Mouse (Mus musculus): Measurements from ENCODE around the gene Nfkb2. TPM values are rescaled to one million over a fixed set of nuclear protein-coding genes. Genes with fewer than 3 reads are reported as not detected.

Nfkb2 gene
- polyA plus RNA-seq, 1 experiment: not detected

- no peak overlapping the region for H3K4me3 ChIP-seq (ENCODE audit: insufficient read depth, low read depth, low read length)
- no peak overlapping the region for H3K27ac ChIP-seq (ENCODE audit: insufficient read depth, low read depth, low read length)
- WGBS: 69% methylated on average over 6 of the region's 6 CpGs
- TF ChIP-seq CTCF (IDR thresholded peaks at IDR 0.05; ENCODE audit: insufficient read depth, low read depth, low read length) (no peak), POLR2A (IDR thresholded peaks at IDR 0.05; ENCODE audit: insufficient read depth, low read depth, low read length) (no peak)
- peaks cover 41% of the 10 kb centered on the region for H3K4me1 ChIP-seq (ENCODE audit: control insufficient read depth, insufficient read depth, low read length)
These were observed 9.5 kb downstream of the Nfkb2 start for GRCm38 (mm10) chr19:46313591-46313990.

GRCm38 (mm10) chr19:46314151-46314601, 10.1 kb downstream of the Nfkb2 start:
- peaks cover 43% of the 10 kb centered on the region for H3K4me1 ChIP-seq (ENCODE audit: control insufficient read depth, insufficient read depth, low read length)
- TF ChIP-seq CTCF (IDR thresholded peaks at IDR 0.05; ENCODE audit: insufficient read depth, low read depth, low read length) (no peak), POLR2A (IDR thresholded peaks at IDR 0.05; ENCODE audit: insufficient read depth, low read depth, low read length) (no peak)
- no peak overlapping the region for H3K27ac ChIP-seq (ENCODE audit: insufficient read depth, low read depth, low read length)
- H3K4me3 ChIP-seq (ENCODE audit: insufficient read depth, low read depth, low read length): no peak overlapping the region
- 26% methylated on average over 18 of the region's 18 CpGs for WGBS

- TF ChIP-seq CTCF (IDR thresholded peaks at IDR 0.05; ENCODE audit: insufficient read depth, low read depth, low read length): no peak
- no peak for TF ChIP-seq POLR2A (IDR thresholded peaks at IDR 0.05; ENCODE audit: insufficient read depth, low read depth, low read length)
- WGBS: 45% methylated on average over 14 of the region's 14 CpGs
- H3K4me1 ChIP-seq (ENCODE audit: control insufficient read depth, insufficient read depth, low read length): peaks cover 48% of the 10 kb centered on the region
These were observed 11.0 kb downstream of the Nfkb2 start for GRCm38 (mm10) chr19:46314872-46315742.

DNA sequence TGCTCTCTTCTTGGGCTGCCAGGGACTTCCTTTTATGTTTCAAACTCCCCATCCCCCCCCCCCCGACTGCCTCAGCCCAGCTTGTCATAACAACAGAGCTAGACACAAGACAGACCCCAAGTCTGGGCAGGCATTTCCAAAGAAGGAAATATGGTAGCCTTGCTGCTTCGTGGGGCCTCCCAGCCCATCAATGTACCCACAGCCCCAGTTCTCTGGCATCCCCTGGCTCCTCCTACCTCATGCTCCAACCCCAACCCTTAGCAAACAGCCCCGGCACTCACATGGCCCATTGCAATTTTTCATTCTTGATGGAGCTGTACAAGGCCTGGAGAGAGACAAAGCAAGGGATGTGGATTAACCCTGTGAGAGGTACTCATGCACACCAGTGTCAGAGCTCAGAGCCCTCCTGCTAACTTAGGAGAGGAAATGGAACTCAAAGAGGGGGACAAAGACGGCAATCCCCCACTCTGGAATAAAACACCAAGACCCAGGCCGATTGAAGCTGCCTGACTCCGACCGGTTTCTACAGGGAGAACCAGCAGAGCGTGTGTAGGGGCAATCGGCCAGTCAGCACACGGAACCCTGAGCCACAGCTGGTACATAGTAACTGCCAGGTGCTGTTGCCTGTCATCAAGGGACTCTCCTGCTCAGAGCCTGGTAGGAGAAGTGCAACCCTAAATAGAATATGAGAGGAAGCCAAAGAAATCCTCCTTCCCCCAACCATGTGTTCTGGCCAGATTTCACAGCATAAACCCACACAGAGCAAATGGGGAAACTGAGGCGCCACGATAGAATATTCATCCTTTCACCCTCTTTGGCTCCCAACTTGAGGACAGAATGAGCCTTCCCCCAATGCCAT, 11.9 kb downstream of the Nfkb2 start:
- WGBS: 42% methylated on average over 12 of the region's 12 CpGs
- Histone ChIP-seq H3K27ac (ENCODE audit: insufficient read depth, low read depth, low read length) (no peak overlapping the region), H3K4me3 (ENCODE audit: insufficient read depth, low read depth, low read length) (peak overlapping the region; percentile 96), H3K4me1 (ENCODE audit: control insufficient read depth, insufficient read depth, low read length) (peaks cover 55% of the 10 kb centered on the region)
- TF ChIP-seq CTCF (IDR thresholded peaks at IDR 0.05; ENCODE audit: insufficient read depth, low read depth, low read length) (no peak), POLR2A (IDR thresholded peaks at IDR 0.05; ENCODE audit: insufficient read depth, low read depth, low read length) (no peak)

More at GRCm38 (mm10) chr19:46314872-46315742, 11.0 kb downstream of the Nfkb2 start:
- Histone ChIP-seq H3K4me3 (ENCODE audit: insufficient read depth, low read depth, low read length) (no peak overlapping the region), H3K27ac (ENCODE audit: insufficient read depth, low read depth, low read length) (no peak overlapping the region)

DNA sequence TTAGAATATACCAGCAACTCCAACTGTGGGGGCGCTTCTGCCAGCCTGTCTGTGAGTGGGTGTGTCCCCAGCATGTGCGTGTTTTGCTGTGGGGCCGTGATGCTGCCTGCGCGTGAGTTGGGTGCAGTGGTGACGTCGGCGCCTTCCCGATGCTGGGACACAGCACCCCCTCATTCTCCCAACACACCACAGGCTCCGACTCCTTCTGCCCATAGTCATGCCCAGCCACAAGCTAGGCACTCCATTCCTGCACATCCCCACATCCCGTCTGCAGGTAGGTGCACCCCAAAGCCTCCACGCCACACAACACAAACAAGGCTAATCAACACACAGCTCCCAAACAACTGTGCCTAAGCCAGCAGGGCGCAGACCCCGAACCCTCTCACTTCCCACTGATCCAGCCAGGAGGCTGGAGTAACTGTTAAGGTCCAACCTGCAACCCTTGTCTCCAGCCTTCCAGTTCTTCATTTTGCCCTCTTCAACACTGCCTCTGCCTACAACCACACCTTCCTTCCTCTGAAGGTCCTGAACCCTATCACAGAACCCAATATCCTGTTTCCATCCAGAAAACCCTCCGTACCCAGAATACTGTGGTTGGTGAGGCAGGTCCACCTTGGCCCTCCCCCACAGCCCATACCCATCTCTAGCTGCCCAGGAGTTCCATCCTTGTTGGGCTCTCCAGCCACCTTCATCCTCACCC, 12.9 kb downstream of the Nfkb2 start:
- Histone ChIP-seq H3K4me1 (ENCODE audit: control insufficient read depth, insufficient read depth, low read length) (peaks cover 66% of the 10 kb centered on the region), H3K27ac (ENCODE audit: insufficient read depth, low read depth, low read length) (peak overlapping the region; percentile 78), H3K4me3 (ENCODE audit: insufficient read depth, low read depth, low read length) (peak overlapping the region; percentile 96)
- 10% methylated on average over 15 of the region's 15 CpGs for WGBS
- 0 out of 2 replicates have a peak, but pooled peaks have one; percentile 22 for TF ChIP-seq POLR2A (IDR thresholded peaks at IDR 0.05; ENCODE audit: insufficient read depth, low read depth, low read length)
- no peak for TF ChIP-seq CTCF (IDR thresholded peaks at IDR 0.05; ENCODE audit: insufficient read depth, low read depth, low read length)

GRCm38 (mm10) chr19:46317546-46317885, 13.4 kb downstream of the Nfkb2 start:
- TF ChIP-seq CTCF (IDR thresholded peaks at IDR 0.05; ENCODE audit: insufficient read depth, low read depth, low read length): no peak
- no peak for TF ChIP-seq POLR2A (IDR thresholded peaks at IDR 0.05; ENCODE audit: insufficient read depth, low read depth, low read length)
- 2% methylated on average over 47 of the region's 48 CpGs for WGBS
- H3K4me3 ChIP-seq (ENCODE audit: insufficient read depth, low read depth, low read length): peak overlapping the region; percentile 96
- H3K4me1 ChIP-seq (ENCODE audit: control insufficient read depth, insufficient read depth, low read length): peaks cover 71% of the 10 kb centered on the region
- H3K27ac ChIP-seq (ENCODE audit: insufficient read depth, low read depth, low read length): peak overlapping the region; percentile 78

DNA sequence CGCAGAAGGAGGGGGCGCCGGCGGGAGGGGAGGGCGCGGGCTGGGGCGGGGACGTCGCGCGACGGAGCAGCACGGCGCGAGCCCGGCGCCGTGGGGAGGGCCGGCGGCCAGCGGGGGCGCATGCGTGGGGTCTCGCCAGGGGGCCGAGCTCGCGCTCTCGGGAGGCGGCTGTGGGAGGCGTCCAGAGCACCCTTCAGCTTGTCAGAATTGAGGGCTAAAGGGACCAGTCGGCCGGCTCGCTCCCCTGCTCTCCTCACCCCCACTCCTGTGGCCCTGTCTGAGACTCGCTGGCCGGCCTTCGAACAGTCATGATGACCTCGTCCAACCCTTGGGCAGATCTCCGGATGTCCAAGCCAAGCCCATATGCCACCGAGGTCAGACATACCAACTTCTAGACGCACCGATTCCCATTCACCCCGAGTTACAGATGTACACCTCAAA, 13.9 kb downstream of the Nfkb2 start:
- peak overlapping the region; percentile 95 for H3K27ac ChIP-seq (ENCODE audit: insufficient read depth, low read depth, low read length)
- WGBS: under 1% methylated on average over 38 of the region's 42 CpGs
- peak overlapping the region; percentile 96 for H3K4me3 ChIP-seq (ENCODE audit: insufficient read depth, low read depth, low read length)
- peaks cover 76% of the 10 kb centered on the region for H3K4me1 ChIP-seq (ENCODE audit: control insufficient read depth, insufficient read depth, low read length)
- TF ChIP-seq POLR2A (IDR thresholded peaks at IDR 0.05; ENCODE audit: insufficient read depth, low read depth, low read length): peak; percentile 27; the same call in 1 of the 2 replicates
- no peak for TF ChIP-seq CTCF (IDR thresholded peaks at IDR 0.05; ENCODE audit: insufficient read depth, low read depth, low read length)

DNA sequence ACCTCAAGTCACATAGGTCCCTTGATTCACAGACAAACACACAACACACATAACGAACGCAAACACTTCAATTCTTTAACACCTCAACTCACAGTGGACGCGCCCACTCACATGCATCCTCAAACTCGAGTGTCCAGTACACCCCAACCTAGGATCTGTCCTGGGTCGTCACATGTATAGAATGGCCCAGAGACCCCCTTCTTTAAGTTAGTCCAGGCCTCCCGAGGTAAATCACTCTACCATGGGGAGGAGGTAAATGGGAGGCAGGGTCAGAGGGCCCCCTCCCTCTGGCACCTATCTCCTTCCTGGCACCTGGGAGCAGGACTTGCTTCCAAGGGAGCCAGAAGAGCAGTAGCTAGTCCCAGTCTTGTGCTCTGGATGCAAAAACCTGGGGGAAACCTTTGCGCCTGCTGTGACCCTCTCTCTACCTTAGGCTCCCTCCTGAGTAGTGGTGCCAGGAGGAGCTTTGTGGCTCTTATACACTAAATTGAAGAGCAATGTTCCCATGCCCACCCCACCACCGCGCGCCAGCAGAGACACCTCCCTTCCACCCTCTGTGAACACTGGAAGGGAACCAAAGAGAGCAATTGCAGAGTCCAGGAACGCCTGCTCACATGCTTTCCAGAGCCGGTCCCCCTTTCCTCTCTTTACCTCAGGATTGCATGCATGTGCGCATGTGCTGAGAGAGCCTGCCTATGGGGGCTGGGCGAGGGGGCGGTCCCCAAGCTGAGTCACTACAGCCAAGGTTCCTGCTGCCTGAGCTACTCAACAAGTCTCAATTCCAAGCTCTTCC, 14.7 kb downstream of the Nfkb2 start:
- TF ChIP-seq POLR2A (IDR thresholded peaks at IDR 0.05; ENCODE audit: insufficient read depth, low read depth, low read length) (peak; percentile 48; the same call in 1 of the 2 replicates), CTCF (IDR thresholded peaks at IDR 0.05; ENCODE audit: insufficient read depth, low read depth, low read length) (no peak)
- WGBS: 9% methylated on average over 16 of the region's 16 CpGs
- Histone ChIP-seq H3K27ac (ENCODE audit: insufficient read depth, low read depth, low read length) (peak overlapping the region; percentile 95), H3K4me3 (ENCODE audit: insufficient read depth, low read depth, low read length) (peak overlapping the region; percentile 96), H3K4me1 (ENCODE audit: control insufficient read depth, insufficient read depth, low read length) (peaks cover 82% of the 10 kb centered on the region)

Measured in olfactory bulb, adult 2 months (tissue).